Mouse (Mus musculus) brain, embryonic 14.5 days (tissue): ENCODE results near the gene Has3.

Source experiments
- CTCF ChIP-seq: fragments of 200-500 bp; IDR thresholded peaks from 2 replicates; pipeline ENCODE4 v1.5.1; 2012; ENCODE audit warnings: inconsistent platforms, mild to moderate bottlenecking, moderate library complexity, borderline replicate concordance; ENCODE audit not compliant: insufficient read depth, insufficient read length; ENCODE audit errors: extremely low read depth
- POLR2A ChIP-seq: fragments of 200-500 bp; IDR thresholded peaks from 2 replicates; pipeline ENCODE4 v1.6.1; 2012; ENCODE audit warnings: mild to moderate bottlenecking, inconsistent platforms, borderline replicate concordance; ENCODE audit not compliant: poor library complexity, insufficient read depth, insufficient read length, severe bottlenecking; ENCODE audit errors: extremely low read depth

DNA sequence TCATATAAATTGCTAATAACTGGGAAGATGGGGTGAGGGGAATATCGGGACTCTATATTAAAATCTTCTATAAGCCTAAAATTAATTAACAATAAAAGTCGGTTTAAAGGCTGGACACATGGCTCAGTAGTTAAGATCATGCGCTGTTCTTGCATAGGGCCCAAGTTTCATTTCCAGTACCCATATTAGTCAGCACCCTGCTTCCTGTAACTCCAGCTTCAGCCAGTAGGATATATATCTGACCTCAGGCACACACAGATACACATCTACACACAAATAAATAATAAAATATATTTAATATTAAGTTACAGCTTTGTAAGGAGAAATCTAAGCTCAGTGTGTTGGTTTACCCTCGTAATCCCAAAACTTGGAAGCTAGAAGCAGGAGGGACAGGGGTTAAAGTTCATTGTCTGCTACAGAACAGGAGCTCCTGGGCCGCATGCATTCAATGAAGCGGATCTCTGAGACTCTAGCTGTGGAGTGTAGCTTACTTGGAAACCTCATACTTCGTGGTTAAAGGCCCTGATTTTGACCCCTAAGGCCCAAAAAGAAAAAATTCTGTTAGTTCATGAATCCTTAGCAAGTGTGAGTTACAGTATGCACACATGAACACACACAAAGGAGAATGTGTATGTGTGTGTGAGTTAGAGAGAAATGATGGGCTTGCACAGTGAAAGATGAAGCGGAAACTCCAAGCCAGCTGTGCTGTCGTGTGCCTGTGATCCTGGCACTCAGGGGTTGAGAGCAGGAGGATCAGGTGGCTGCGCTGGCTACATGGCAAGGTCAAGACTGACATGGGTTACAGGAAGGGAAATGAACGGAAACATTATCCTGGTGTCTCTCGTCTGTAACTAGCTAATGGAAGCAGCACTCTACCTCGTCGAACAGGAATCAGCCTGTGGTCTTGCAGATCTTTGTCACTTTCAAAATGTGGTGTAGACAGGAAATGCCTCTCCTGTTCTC lies 49.2 kb upstream of the Has3 start:
- TF ChIP-seq CTCF (no peak), POLR2A (no peak)
